Mouse (Mus musculus) gonadal fat pad, adult 2 months (tissue): ENCODE results near the gene Zfp398. TPM values are rescaled to one million over a fixed set of nuclear protein-coding genes. Genes with fewer than 3 reads are reported as not detected.

Experiments used
- DNase-seq: peaks from one replicate; pipeline ENCODE4 v3.0.0-alpha.2; 2012; ENCODE audit warnings: low read depth
- polyA plus RNA-seq: library from polyadenylated mRNA; depleted of rRNA; stranded (reverse); fragments of >200 nt; gene quantifications from 2 replicates; pipeline ENCODE4 v1.2.3, GENCODE M21; 2012; rRNA removed

The Zfp398 gene
- polyA plus RNA-seq, 1 experiment: 7.7 TPM

GRCm38 (mm10) chr6:47903587-47903986, 68.1 kb downstream of the Zfp398 start:
- DNase-seq: no peak

- DNase-seq: no peak
Measured at GRCm38 (mm10) chr6:47904361-47904760, 68.9 kb downstream of the Zfp398 start.

- DNase-seq: no peak
Measured at GRCm38 (mm10) chr6:47904917-47905695, 69.6 kb downstream of the Zfp398 start.

GRCm38 (mm10) chr6:47906326-47906725, 70.9 kb downstream of the Zfp398 start:
- no peak for DNase-seq

GRCm38 (mm10) chr6:47909007-47909406, 73.5 kb downstream of the Zfp398 start:
- no peak for DNase-seq

GRCm38 (mm10) chr6:47911650-47912049, 76.2 kb downstream of the Zfp398 start:
- DNase-seq: no peak

GRCm38 (mm10) chr6:47912991-47913390, 77.5 kb downstream of the Zfp398 start:
- no peak for DNase-seq

GRCm38 (mm10) chr6:47917051-47917450, 81.6 kb downstream of the Zfp398 start:
- DNase-seq: no peak

GRCm38 (mm10) chr6:47918768-47919274, 83.4 kb downstream of the Zfp398 start:
- DNase-seq: peak; percentile 89

GRCm38 (mm10) chr6:47919646-47920446, 84.4 kb downstream of the Zfp398 start:
- DNase-seq: no peak

GRCm38 (mm10) chr6:47920447-47921340, 85.2 kb downstream of the Zfp398 start, which contains the start of gene Zfp212:
Gene Zfp212, plus strand, starts transcription at chr6:47920476.
- no peak for DNase-seq

Other genes starting within 250 kb of the Zfp398 start
- gene Ezh2, start 240.3 kb upstream of the Zfp398 start, polyA plus RNA-seq: 4.3 and 4.9 TPM in 2 replicates
- gene Pdia4, start 22.2 kb upstream of the Zfp398 start, polyA plus RNA-seq: 113 and 201 TPM in 2 replicates
- gene Zfp786, start 4.8 kb upstream of the Zfp398 start, polyA plus RNA-seq: 0.35 and 0.57 TPM in 2 replicates
- 6.1 and 7.3 TPM in 2 replicates for gene Zfp282, start 41.5 kb downstream of the Zfp398 start, polyA plus RNA-seq
- gene Zfp212, start 84.8 kb downstream of the Zfp398 start, polyA plus RNA-seq: 9.9 and 10.1 TPM in 2 replicates
- gene Zfp956, start 117.7 kb downstream of the Zfp398 start, polyA plus RNA-seq: 13.9 and 14.8 TPM in 2 replicates
- gene Zfp777, start 213.2 kb downstream of the Zfp398 start, polyA plus RNA-seq: 16.8 and 19.0 TPM in 2 replicates